Comparison of ENCODE assay signal across 18 mouse cellular contexts in the genomic region with DNA sequence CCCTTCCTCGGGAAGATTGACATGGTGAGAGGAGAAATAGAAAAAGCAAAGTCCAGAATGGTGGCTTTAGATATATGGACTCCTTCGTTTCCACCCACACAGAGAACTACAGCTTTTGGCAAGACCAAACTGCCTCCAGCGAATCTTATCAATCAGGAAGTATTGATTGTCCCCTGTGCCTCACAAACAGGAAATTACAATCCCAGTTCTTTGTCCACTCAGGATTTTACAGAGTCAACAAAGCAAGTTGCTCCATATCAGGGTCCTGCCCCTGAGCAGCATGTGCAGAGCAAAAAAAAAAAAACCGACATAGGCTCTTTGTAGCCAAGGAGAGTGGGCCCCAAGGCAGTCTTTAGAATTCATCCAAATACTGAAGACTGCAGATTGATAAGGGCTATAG.
"Had no signal": no experiment of that assay in that cellular context is flagged by ENCODE, and none has a peak within 500 bp of the region (broad histone marks: within the 10 kb centered on the region; RNA-seq: fewer than 3 reads in every experiment).

No protein-coding gene starts in this region.

- ATAC-seq: lung, postnatal 0 days; midbrain, embryonic 13.5 days; midbrain, embryonic 15.5 days had no signal

- H3K9ac ChIP-seq: liver, embryonic 15.5 days; lung, embryonic 15.5 days; midbrain, embryonic 13.5 days; midbrain, embryonic 15.5 days; neural tube, embryonic 12.5 days; stomach, embryonic 15.5 days had no signal

- DNase-seq: lung, adult 2 months; lung, postnatal 14 days; lung, postnatal 36 days; right cerebral cortex, postnatal 14 days; thymus, adult 2 months; thymus, postnatal 25 days; thymus, postnatal 4 days had no signal

- H3K9me3 ChIP-seq: liver, embryonic 15.5 days; lung, embryonic 15.5 days; megakaryocyte, embryonic 14.5 days; midbrain, embryonic 13.5 days; midbrain, embryonic 15.5 days; neural tube, embryonic 12.5 days; stomach, embryonic 15.5 days had no signal

- H3K27me3 ChIP-seq: liver, embryonic 15.5 days; lung, embryonic 15.5 days; megakaryocyte, embryonic 14.5 days; midbrain, embryonic 13.5 days; midbrain, embryonic 15.5 days; neural tube, embryonic 12.5 days; stomach, embryonic 15.5 days had no signal

- H3K4me1 ChIP-seq: liver, embryonic 15.5 days; lung, embryonic 15.5 days; megakaryocyte, embryonic 14.5 days; midbrain, embryonic 13.5 days; midbrain, embryonic 15.5 days; neural tube, embryonic 12.5 days; stomach, embryonic 15.5 days had no signal

- H3K4me2 ChIP-seq: liver, embryonic 15.5 days; lung, embryonic 15.5 days; midbrain, embryonic 11.5 days; midbrain, embryonic 13.5 days; midbrain, embryonic 15.5 days; neural tube, embryonic 12.5 days; stomach, embryonic 15.5 days had no signal

- H3K36me3 ChIP-seq: liver, embryonic 15.5 days; lung, embryonic 15.5 days; midbrain, embryonic 13.5 days; midbrain, embryonic 15.5 days; neural tube, embryonic 12.5 days; stomach, embryonic 15.5 days had no signal

- H3K27ac ChIP-seq: liver, embryonic 15.5 days; lung, embryonic 15.5 days; macrophage; midbrain, embryonic 13.5 days; midbrain, embryonic 15.5 days; neural tube, embryonic 12.5 days; stomach, embryonic 15.5 days; stomach, postnatal 0 days had no signal

- H3K4me3 ChIP-seq: liver, embryonic 15.5 days; lung, embryonic 15.5 days; megakaryocyte, embryonic 14.5 days; midbrain, embryonic 13.5 days; midbrain, embryonic 15.5 days; neural tube, embryonic 12.5 days; stomach, embryonic 15.5 days had no signal
